Mouse (Mus musculus) kidney, postnatal 25 days (tissue): Measurements from ENCODE around the gene Fmn2.

ENCODE experiments used
- DNase-seq, 2 experiments: peaks; one replicate each; pipeline ENCODE4 v3.0.0; 2021; ENCODE audit warnings: mixed read lengths in 2 of 2

Gene Fmn2

GRCm38 (mm10) chr1:174669132-174669531, 167.5 kb downstream of the Fmn2 start:
- no peak for DNase-seq

- no peak for DNase-seq
Measured at GRCm38 (mm10) chr1:174670846-174671245, 169.2 kb downstream of the Fmn2 start.

GRCm38 (mm10) chr1:174674586-174674985, 173.0 kb downstream of the Fmn2 start:
- DNase-seq: no peak

DNA sequence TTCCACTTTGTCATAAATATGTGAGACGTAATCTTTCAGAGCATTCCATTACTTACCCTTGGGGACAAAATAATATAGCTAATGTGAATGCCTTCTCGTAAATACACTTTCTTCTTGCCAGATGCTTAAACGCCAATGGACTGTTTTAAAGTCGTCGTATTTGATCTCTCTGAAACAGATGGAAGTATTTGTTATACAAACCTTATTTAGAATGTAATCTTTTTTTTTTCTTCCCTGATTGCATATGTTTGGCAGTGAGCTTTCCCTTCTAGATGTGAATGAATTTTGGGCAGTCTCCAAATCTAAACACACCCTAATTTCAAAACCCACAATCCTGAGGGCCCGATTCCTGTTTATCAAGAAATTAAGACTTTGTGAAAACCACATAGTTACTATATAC, 173.7 kb downstream of the Fmn2 start:
- no peak for DNase-seq

- no peak for DNase-seq
Measured at GRCm38 (mm10) chr1:174676187-174676586, 174.6 kb downstream of the Fmn2 start.

DNA sequence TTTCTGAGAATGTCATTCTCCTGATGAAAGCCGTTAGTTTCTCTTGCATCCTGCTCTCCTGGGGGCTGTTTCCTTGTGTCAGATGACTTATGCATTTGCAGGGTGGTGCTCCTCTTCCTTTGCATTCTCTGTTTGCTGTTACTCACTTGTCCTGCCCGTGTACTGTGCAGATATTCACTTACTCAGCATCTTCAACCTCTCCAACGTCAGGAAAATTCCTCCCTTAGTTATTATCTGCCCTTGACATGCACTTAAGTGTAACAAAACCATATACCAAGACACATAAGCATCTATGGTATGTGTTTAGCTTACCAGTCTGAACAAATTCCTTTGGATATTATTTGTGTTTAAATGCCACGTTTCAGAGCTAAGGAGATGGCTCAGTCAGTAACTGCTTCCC, 175.6 kb downstream of the Fmn2 start:
- DNase-seq: no peak

DNA sequence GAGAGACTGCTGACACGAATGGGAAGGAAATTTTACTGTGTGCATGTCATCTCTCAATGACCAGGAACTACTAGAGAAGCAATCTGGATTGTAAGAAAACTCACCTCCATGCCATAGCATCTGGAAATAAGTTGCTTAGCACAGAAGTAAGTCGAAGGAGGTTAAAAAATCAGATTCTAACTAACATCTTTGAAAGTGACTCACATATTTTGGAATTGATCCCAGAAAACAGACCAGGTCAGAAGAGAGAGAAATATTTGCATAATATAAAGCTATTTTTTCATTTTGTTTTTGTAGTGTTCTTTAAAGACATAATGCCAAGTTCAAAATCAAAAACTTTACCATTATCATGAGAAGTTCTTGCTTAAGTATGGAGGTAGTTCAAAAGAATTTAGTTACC, 187.7 kb downstream of the Fmn2 start:
- no peak for DNase-seq

GRCm38 (mm10) chr1:174700871-174701270, 199.2 kb downstream of the Fmn2 start:
- DNase-seq: no peak

DNA sequence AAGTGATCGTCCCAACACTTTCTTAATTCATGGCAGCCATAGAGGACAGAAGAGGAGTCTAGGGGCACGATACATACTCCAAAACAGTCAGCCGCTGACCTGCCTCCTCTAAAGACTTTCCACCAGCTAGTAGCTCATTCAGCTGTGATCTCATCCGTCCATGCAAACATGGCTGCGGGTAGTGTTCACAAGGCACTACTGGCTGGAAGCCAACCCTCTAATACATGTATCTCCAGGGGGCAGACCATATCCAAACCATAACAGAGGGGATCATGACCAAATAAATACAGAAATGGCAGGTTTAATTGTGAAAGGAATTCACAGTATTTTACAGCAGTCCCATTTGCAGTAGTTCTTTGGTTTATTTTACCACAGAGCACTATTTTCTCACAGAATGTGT, 200.2 kb downstream of the Fmn2 start:
- DNase-seq: no peak

DNA sequence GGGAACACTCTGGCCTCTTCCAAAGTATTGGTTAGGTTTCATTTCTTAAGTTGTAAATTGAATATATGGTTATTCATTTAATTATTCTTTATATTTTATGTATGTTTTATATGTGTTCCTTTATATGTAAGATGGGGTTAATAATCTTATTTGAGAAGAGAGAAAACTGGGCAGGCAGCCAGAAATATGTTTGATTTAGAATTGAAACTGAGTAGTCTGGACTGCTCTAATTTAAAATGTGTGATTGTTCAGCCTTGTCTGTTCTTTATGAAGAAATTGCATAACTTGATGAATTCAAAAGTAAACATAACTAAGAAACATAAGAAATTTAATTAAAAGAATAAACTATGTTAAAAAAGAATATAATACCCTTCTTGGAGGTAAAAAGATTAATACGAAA, 202.3 kb downstream of the Fmn2 start:
- no peak for DNase-seq

DNA sequence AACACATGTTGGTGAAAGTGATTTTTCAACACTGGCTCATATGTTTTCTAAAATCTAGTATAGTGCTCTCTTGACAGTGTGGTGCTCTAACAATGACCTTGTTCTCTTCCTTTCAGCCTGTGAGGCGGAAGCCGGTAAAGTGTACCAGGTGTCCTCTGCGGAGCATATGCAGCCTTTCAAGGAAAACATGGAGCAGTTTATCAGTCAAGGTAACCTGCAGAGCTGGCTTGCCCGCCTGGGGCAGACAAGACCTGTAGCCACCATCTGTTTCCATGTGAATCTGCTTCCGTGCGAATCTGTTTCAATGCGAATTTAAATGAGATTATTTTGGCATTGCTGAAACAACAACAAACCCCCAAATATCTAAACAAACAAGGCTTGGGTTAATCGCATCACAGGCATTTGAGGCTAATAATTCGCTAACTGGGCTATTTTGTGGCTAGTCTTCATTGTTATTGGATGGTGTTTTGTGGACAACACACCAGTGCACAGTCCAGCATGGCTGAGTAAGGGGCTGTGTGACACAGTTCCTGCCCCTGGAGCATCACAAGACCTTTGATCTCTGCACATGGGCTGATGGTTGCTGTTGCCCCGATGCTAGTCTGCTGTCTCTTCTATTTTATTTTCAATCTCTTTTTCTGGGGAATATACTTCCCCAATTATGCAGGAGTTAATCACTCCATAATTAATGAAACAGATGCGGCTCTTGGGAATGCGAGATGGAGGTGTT, 218.3 kb downstream of the Fmn2 start:
- DNase-seq: no peak

DNA sequence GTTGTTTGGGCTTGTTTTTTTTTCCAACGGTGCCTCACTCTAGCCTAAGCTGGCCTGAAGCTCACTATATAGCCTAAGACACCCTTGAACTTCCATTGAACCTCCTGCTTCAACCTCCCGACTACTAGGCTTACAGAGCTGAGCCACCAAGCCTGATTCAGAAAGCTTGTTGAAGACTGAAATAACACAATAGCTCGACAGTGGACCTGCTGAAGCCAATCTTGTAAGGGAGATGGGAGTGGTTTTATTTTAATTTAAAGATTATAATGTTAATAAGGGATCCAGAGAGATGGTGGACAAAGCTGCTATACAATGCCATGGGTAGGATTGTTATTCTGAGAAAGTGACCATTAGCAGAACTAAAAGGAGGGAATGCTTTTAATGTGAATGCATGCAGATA, 227.1 kb downstream of the Fmn2 start:
- no peak for DNase-seq

- DNase-seq: no peak
Measured at GRCm38 (mm10) chr1:174732715-174733114, 231.1 kb downstream of the Fmn2 start.

DNA sequence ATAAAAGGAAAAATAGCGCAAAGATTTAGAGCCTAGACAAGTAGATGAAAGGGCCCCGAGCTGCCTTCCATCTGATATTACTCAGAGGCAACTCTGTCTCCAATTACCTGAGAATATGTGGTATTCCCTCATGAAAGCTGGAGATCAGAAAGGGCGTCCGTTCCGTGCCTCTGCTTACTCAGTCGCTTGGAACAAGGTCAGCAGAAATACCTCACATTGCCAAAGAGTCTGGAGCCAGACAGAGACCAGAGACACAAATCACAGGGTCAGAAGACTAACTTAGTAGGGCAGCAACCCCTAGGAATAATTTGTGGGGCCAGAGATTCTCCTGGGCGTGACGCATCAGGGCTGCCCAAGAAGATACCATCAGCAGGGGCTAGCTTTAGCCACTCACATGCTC, 237.3 kb downstream of the Fmn2 start:
- DNase-seq: peak; percentile 25 to 53

DNA sequence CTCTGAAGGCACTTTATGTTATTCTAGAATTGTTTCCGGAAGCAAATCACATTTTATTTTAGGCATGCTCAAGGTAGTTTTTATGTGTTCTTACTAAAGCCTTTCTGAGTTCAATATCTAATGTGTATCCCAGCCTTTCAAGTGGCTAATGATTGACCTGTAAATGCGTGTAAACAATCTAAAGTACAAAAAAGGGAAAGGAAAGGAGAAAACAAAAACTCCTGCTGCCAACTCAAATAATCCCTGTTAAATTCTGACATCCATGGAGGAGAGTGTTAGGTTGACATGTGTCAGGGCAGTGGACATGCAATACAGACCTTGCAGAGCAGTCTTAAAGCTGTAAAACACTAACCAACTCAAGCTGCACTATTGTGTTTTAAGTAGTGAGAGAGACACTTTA, 241.0 kb downstream of the Fmn2 start:
- no peak for DNase-seq

DNA sequence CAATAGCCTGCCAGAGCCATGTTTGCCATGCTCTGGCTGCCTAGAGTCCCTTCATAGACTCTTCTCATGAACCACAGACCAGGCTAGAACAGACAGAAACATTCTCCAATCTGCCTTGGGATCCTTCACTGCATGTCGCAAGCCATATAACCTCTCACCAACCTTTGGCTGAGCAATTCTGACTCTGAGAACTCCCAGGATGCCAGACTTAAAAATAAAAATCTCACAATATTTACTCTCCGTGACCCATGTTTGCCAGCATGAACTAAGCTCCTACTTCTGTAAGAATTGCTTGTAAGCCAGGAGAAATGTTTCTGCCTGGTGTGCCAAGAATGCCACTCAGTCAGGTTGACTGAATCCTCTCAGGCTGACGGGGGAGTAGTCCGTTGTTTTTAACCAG, 246.9 kb downstream of the Fmn2 start:
- DNase-seq: peak in 1 of 2 experiments; percentile 36

DNA sequence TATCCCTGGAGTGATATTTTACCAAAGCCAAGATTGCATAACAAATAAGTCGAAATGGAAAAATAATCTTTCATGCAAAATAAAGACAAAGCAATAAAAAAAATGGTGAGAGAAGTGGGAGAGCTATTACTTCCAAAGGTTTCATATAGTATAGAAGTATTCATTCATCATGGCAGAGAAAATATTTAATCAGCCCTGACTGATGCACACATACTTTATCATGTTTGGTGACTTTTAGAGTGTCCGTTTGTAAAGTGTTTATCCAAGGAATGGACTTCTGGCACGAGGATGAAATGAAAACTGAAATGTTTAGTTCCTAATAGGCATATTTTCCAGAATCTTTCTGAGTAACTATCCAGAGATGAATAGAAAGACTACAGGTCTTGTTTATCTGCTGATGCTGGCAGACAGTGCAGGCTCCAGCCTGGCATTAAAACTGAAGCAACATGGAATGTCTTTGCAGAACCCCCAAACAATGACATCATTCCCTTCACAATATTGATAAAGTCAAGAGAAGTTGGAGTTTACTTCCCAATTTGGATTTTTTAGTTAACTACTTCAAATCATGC, 249.4 kb downstream of the Fmn2 start:
- no peak for DNase-seq

DNA sequence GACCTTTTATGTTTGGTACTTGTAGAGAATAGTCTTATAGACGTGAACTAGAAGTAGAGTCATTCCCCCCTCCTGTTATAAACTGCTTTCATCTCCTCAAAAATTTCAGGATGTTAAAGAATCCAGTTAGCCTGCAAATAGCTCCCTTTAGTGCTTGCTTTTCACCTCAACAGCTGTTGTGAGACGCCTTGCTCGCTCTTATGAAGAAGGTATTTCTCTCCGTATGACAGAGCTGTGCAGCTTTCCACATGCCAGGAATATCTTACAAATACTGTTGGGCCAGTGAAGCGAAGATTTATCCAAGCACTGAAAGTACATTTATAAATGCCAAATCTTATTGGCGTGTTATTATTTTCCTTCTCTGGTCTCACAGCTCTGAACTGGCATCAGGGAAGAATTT, 257.7 kb downstream of the Fmn2 start:
- no peak for DNase-seq

GRCm38 (mm10) chr1:174765757-174766156, 264.1 kb downstream of the Fmn2 start:
- DNase-seq: no peak

- no peak for DNase-seq
Measured at GRCm38 (mm10) chr1:174766852-174767251, 265.2 kb downstream of the Fmn2 start.

GRCm38 (mm10) chr1:174771871-174772281, 270.3 kb downstream of the Fmn2 start:
- DNase-seq: peak in 1 of 2 experiments; percentile 40

DNA sequence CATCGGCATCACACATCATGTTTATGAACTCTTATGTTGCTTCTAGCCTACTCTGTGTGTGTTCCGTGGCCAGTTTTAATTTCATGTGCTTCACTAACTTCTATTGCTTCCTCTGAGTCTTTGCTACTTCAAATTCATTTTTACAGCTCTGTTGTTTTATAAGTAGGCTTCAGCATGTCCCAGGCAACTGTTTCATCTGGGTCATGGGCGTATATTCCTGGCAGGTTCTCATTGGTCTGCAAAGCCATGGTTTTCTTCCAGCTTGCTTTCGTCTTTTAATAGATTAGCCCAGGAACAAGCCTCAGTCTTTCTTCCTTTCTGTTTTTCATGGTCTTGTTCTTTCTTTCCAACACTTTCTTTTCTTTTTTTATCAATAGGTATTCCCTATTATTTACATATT, 279.4 kb downstream of the Fmn2 start:
- no peak for DNase-seq

DNA sequence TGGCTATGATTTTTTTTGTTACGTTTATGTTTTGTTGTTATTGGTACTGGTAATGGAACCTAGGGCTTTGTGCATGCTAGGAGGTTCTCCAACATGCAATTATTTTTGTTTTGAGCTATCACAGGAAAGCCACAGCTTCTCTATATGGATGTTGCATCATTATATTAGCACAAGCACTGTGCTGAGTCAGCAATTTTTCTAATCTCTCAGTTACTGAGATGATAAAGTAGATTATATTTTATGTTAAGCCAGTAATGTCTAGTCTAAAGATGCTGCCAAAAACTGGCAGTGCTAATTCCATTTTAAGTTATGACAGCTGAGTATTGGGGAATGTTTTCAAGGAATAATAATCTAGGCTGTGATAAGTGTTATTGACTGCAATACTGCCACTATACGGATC, 287.0 kb downstream of the Fmn2 start:
- DNase-seq: no peak

DNA sequence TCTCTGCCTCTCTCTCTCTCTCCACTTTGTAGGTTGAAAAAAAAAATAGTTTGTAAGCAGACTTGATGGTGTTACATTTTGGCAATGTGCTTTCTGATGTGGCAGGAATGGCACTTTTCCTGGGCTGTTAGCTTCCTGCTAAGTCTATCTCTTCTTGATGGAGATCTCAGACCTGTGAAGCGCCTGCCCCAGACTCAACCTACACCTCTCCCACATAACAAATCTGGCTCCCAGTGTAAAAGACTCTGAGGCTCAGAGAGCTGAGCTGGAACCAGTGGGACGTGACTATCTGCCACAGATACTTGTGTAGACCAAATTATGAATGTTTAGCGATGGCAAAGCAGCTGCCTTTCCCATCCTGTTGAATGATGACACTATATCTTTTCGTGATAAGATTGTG, 310.2 kb downstream of the Fmn2 start:
- DNase-seq: no peak

DNA sequence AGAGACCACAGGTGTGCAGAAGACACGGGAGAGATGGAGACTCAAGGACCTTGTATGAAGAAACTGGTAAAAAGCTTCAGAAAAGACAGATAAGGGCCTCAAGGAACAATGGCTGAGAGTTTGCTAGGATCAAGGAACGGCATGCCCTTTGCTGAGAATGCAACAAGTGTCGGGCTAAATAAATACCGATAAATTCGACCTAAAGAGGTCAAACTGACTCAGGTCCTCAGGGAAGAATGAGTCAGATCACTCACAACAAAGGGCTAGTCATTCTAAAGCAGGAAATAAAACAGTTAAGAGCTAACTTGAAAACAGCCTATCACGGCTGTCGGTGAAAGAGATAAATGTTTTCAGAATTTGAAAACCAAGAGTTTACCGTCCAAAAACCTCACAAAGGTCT, 324.9 kb downstream of the Fmn2 start:
- DNase-seq: no peak
